Mouse (Mus musculus) left cerebral cortex, postnatal 25 days (tissue): ENCODE results near the gene Rnf40. TPM values are rescaled to one million over a fixed set of nuclear protein-coding genes. Genes with fewer than 3 reads are reported as not detected.
"Not testable (repeated sequence)": the region's sequence is repeated elsewhere in the genome, so short reads cannot be mapped to it uniquely, and the experiment has no call there.

Source experiments
- DNase-seq, 2 experiments: peaks; one replicate each; pipeline ENCODE4 v3.0.0; 2022; ENCODE audit warnings: low spot score in 2 of 2, mixed read lengths in 1 of 2
- intact Hi-C: fragments of 180-260 bp; cut with DNase I; formaldehyde crosslinking; loops from one replicate; pipeline ENCODE4 v1.15.1; 2025
- total RNA-seq, 2 experiments: library from RNA; stranded (reverse); gene quantifications; 2 replicates each; pipeline ENCODE4 v1.2.3; 2021

Rnf40 gene
- total RNA-seq, 2 experiments from 2014 or later: 69.4 to 71.4 TPM

DNA sequence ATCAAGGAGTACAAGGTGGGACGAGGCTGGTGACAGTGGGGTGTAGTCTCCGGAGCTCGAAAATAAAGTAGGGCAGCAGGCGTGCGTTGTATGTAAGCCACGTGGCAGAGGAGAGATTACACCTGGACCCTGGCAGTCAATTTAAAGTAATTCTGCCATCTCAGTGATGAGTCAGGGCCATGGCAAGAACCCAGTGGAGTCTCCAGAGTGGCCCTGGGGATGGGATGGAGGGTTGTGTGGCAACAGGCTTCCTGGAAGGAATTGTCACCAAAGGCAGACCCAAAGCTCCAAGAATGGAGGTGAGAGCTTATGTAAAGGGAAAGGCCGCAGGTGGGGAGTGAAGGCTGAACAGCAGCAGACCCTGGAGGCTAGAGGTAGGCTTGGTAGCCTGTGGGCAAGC lies 12.0 kb downstream of the Rnf40 start:
- intact Hi-C loops: no loop called here
- no peak for DNase-seq

DNA sequence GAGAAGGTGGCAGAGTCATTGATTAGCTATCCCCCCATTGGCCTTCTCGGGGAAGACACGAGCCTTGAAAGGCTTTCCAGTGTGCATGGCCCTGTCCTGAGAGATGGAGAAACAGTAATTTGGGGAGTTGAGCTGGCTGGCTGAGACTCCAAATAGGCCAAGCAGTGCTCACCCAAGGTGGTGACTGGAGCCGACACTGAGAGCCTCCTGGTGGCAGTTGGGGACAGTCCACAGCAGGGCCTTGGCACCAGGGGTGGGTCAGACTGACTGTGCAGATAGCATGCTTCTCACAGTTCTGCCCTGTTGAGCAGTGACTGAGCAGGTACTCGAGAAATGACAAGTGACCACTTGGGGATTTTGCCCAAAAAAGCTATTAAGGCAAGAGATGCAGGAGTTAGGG lies 13.2 kb downstream of the Rnf40 start:
- no peak for DNase-seq
- intact Hi-C loops: no loop called here

DNA sequence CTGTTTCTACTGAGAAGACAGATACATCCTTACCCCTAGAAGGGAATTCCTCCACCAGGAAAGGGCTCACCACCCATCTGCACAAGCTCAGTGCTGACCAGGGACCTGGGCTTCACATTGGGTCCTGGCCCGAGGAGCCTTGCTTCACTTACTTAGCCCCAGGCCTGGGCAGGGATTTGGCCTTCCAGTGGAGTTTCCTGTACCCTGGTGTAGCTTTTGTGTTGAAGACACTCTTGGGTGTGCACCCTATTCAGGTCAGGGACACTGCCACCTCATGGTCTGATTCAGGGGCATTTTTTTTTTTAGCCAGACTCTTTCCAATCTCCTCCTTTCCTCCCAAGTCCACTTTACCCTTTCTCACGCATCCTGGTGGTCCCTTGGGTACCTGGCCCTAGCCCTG lies 14.3 kb downstream of the Rnf40 start:
- intact Hi-C loops: no loop called here
- DNase-seq: no peak

DNA sequence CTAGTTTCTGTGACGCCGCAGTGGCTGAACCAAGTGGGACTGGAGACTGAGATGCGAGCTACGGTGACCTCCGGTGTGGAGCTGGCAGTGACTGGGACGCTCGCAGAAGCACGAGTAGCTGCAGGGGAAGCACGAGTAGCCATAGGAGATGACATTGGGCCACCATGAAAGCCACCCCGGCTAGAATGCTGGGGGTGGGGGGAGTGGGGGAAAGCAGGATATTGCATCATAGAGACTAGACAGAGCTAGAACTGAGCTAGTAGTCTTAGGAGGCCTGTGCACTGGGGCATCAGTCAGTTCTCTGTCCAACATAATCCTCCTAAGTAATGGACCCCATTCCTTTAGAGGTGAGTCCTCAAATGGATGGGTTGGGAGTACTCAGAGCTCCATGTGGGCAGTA lies 15.7 kb downstream of the Rnf40 start:
- intact Hi-C loops: no loop called here
- no peak for DNase-seq

DNA sequence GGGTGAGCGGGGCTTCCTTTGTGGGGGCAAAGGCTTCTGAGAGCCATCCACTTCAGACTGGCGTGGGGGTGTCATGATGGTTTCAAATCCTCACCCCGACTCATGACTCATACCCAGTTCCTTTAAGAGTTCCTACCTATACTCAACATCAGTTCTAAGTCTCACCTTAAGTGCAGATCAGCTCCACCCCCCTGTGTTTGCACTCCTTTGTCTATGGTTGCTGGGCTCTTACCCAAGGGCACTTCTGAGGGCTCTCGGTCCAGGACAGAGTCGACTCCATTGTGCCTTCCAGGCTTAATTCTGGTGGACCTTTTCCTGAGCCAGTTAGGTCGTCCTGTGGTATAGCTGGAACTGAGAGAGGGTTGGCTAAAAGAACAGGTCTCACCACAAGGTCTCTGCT lies 18.6 kb downstream of the Rnf40 start:
- no peak for DNase-seq
- intact Hi-C loops: no loop called here

DNA sequence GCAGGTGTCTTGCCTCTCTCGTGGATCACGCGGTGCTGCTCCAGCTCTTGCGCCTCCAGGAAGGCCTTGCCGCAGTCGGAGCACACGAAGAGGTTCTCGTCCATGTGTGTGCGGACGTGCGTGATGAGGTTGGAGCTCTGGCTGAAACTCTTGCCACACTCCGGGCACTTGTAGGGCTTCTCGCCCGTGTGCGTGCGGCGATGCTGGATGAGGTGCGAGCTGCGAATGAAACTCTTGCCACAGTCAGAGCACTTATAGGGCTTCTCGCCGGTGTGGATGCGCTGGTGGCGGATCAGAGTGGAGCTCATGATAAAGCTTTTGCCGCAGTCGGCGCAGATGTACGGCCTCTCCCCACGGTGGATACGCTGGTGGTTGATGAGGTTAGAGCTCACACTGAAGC lies 22.4 kb downstream of the Rnf40 start:
- intact Hi-C loops: loop anchor here (10.0 kb wide), 1 partner anchor 266 kb away; the partner anchor contains the start of gene Zfp768
- DNase-seq: no peak

DNA sequence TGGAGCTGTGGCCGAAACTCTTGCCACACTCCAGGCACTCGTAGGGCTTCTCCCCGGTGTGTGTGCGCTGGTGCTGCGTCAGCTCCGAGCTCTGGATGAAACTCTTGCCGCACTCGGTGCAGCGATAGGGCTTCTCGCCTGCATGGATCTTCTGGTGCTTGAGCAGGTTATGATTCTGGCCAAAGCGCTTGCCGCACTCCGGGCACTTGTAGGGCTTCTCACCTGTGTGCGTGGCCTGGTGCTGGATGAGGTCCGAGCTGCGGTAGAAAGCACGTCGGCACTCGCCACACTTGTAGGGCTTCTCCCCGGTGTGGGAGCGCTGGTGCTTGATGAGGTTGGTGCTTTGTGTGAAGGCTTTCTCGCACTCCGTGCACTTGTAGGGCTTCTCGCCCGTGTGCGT lies 23.0 kb downstream of the Rnf40 start:
- DNase-seq: no peak
- intact Hi-C loops: loop anchor here (10.0 kb wide), 1 partner anchor 267 kb away; the partner anchor contains the start of gene Zfp768

DNA sequence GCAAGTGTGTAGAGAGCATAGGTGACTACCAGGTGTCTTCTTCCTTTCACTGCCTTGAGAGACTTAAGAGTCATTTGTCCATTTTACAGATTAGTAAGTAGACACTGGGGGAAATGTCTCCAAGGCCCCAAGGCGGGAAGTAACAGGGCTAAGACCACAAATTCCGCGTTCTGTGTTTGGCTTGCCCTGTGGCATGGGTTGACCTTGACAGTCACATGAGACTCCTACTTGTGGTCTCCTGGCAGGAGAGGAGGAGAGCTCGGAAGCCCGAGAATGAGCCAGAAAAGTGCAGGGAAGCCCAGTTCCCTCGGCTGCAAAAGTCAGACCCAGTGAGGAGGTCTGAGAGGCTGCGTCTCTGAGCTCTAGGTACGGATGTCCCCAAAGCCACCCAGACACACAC lies 24.9 kb downstream of the Rnf40 start:
- DNase-seq: no peak
- intact Hi-C loops: loop anchor here (10.0 kb wide), 1 partner anchor 269 kb away; the partner anchor contains the start of gene Zfp768

DNA sequence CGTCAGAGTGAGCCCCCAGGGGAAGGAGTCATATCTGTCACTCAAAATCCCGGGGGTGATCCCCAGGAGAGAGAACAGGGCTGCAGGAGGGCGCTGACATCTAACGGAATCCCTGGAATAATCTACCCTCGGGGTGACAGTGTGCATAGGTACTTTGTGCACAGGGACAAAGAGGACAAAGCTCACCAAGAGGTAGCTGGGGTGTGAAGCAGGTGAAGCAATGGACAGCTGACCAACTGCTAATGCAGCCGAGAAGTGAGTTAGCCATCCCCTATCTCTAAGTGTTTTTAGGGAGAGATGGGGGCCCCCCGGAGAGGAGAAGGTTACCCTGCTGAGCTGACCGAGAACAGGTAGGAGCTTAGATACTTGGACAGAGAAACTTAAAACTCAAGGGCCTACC lies 25.5 kb downstream of the Rnf40 start:
- intact Hi-C loops: loop anchor here (1.0 to 10.0 kb wide), 2 partner anchors 23 to 269 kb away; partner anchors contain the start of gene Zfp768
- no peak for DNase-seq

DNA sequence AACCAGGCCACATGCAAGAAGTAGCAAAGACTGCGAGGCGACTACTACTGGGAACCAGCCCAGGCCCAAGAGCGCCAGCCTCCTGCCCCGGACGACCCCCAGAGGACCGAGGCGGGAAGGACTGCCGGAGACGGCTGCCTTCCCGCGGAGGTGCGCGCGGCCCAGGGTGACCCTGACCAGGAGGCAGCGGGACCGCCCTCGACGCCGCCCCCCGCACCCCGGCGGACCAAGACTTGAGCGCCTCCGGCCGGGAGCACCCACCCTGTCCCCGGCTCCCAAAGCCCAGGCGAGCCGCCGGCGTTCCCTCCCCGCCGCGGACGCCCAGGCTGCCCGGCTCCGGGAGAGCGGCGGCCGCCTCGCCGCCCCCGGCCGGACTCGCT lies 25.9 kb downstream of the Rnf40 start:
- peak in 1 of 2 experiments; percentile 27 for DNase-seq
- intact Hi-C loops: loop anchor here (1.0 to 10.0 kb wide), 2 partner anchors 23 to 270 kb away; partner anchors contain the start of gene Zfp768

DNA sequence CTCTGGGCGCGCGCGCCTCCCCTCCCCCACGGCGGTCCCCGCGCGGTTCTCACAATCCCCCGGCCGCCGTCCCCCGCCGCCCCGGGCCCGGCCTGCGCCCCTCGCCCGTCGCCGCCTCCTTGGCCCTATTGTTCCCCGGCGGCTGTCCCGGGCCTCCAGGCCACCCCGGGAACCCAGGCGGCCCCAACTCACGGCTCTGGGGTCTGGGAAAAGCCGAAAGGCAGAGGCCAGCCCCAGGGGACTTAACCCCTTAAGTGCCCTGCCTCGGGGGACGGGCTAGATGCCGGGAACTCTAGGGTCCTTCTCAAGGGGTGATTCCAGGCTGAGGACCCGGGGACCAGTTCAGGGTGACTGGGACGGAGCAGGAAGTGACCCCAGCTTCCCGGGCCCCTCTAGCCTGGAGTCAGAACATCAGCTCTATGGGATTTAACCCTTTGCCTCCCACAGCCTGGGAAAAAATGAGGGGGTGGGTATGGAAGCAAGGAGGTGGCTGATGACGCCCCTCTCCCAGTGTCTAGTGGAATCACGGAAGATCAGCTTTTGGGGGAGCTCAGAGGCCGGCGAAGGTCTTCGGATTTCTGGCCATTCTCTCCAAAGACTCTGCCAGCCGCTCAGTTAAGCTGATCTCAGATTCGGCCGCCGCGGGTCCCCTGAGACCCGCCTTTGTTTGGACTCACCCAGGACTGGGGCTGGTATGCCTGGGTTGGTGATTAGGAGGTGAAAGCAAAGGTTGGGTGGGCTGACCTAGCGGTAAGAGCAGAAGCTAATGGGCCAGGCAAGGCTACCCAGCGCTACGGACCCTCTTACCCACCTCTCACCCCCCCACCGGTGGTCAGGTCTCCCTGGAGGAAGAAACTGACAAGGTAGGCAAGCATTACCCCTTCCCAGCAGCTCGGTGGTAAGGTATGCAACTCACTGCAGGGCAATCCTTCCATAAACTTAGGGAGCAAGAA lies 26.6 kb downstream of the Rnf40 start, which contains the start of gene Zfp629:
Gene Zfp629, minus strand, starts transcription at position 907 of the 953 bp plus-strand sequence.
- intact Hi-C loops: loop anchor here (1.0 to 10.0 kb wide), 2 partner anchors 22 to 270 kb away; partner anchors contain the start of gene Zfp768
- DNase-seq: peak; percentile 79 to 86

DNA sequence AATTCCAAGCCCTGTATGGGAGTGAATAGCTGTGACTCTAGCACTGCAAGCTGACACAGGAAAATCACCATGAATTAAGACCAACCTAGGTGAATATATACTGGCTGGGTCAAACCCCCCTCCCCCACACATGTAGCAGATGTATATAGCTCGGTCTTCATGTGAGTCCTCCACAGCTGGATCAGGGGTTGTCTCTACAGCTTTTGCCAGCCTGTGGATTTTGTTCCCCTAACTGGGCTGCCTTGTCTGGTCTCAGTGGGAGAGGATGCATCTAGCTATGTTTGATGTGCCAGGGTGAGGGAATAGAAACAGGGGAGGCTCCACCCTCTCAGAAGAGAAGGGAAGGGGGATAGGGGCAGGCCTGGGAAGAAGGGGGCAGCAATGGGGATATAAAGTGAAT lies 27.8 kb downstream of the Rnf40 start:
- DNase-seq: no peak
- intact Hi-C loops: loop anchor here (10.0 kb wide), 1 partner anchor 272 kb away; the partner anchor contains the start of gene Zfp768

DNA sequence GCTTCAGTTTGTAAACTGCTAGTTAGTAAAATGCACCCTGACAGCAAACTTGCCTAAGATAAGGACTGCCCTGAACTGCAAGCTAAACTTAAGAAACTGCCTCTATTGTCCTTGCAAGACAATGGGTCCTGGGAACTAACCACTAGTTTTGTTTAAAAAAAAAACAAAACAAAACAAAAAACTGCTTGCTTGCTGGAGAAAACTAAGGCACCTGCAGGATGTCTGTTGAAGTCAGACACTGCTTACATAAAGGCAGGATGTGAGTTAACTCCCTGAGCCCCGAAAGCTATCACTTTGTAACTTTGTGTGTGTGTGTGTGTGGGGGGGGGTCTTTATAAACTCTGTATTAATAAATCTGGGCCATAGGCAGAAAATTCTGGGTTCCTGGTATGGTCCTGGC lies 28.3 kb downstream of the Rnf40 start:
- no peak for DNase-seq
- intact Hi-C loops: loop anchor here (10.0 kb wide), 1 partner anchor 272 kb away; the partner anchor contains the start of gene Zfp768

DNA sequence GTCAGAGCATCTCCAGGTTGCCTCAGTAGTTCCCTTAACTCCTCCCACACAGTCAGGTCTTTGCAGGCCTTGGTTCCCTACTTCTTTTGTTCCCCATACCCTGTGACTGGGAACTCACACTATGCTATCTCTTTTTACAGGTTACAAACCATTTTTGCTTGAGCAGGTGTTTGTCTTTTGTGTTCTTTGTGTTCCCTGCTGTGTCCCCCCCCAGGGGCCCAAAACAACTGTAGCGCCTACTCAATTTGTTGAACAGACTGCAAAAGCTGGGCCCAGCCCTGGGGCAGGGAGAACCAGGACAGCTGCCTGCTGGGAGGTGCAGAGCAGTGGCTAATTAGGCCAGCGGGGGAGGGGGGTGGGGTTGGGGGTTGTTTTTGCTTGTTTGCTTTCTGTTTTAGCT lies 29.4 kb downstream of the Rnf40 start:
- no peak for DNase-seq

DNA sequence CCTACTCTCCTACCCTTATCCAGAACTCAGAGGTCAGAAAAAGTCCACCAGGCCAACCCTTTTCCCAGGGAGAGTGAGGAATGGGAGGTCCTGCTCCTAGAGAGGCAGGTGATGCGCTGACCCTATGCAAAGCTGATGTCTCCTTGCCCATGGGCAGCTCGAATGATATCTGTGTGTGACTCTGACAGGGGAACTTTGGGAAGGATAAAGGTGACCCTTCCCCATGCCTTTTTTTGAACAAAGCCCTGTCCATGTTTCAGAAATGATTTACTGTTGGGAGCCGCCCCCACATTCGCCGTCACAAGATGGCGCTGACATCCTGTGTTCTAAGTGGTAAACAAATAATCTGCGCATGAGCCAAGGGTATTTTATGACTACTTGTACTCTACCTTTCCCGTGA lies 29.8 kb downstream of the Rnf40 start:
- DNase-seq: not testable (repeated sequence)
- intact Hi-C loops: loop anchor here (10.0 kb wide), 1 partner anchor 274 kb away; the partner anchor contains the start of gene Zfp768

More for the DNA sequence above, 29.4 kb downstream of the Rnf40 start:
- intact Hi-C loops: loop anchor here (10.0 kb wide), 1 partner anchor 273 kb away; the partner anchor contains the start of gene Zfp768

DNA sequence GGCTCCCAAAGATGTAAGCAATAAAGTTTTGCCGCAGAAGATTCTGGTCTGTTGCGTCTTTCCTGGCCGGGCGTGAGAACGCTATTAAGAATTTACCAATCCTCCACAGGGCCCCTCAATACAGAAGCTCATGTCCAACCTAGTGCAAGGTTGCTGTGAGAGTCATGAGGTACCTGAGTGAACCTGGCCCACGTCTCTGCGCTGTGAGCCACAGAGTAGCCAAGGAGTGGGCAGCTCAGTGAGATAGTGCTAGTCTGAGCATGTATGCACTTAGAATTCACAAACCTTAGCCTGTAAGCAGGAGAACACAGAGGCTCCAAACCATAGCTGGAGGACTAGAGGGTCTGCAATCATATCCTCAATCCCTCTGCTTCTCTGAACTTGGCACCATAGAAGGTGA lies 37.5 kb downstream of the Rnf40 start:
- no peak for DNase-seq
- intact Hi-C loops: no loop called here

DNA sequence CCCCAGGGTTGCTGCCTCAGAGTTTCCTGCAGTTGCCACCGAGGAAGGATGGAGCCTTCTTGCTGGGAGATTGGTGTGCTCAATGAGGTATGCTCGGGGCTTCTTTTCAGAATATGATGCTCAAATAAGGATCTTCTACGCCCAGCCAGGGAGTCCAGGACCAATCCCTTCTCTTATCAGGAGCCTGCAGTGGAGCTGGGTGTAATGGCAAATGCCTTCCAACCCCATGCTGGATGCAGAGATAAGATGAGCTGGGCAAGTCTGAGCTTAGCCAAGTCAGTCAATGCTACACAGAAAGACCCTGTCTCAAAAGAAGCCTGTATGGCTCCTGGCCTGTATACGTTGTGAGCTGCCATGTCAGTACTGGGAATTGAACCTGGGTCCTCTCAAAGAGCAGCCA lies 37.9 kb downstream of the Rnf40 start:
- intact Hi-C loops: no loop called here
- DNase-seq: no peak

DNA sequence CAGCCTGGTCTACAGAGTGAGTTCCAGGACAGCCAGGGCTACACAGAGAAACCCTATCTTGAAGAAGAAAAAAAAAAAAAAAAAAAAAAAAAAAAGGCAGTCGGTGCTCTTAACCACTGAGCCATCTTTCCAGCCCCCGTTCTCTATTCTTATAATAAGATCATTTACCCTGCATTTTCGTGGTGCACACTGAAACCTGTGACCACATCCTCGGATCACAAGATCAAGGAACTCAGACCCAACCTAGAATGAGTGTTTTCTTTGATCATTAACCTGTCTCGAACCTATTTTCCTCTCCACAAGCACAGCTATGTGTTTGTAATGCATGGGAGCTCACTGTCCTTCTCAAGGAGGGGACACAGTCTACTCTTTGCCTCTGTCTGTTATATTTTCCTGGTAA lies 40.1 kb downstream of the Rnf40 start:
- DNase-seq: no peak
- intact Hi-C loops: no loop called here

DNA sequence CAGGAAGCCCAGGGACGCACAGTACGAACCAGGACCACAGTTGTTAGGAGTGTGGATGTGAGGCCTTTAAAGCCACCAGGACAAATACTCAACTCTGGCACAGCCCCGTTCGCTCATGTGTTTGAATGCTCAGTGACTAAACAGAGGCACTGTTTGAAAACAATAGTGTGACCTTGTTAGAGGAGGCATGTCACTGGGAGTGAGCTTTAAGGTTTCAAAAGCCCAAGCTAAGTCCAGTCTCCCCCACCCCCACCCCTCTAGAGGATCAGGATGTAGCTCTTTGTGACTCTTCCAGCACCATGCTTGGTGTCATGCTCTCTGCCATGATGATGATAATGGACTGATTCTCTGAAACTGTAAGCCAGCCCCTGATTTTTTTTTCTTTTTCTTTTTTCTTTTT lies 42.8 kb downstream of the Rnf40 start:
- intact Hi-C loops: no loop called here
- DNase-seq: no peak

DNA sequence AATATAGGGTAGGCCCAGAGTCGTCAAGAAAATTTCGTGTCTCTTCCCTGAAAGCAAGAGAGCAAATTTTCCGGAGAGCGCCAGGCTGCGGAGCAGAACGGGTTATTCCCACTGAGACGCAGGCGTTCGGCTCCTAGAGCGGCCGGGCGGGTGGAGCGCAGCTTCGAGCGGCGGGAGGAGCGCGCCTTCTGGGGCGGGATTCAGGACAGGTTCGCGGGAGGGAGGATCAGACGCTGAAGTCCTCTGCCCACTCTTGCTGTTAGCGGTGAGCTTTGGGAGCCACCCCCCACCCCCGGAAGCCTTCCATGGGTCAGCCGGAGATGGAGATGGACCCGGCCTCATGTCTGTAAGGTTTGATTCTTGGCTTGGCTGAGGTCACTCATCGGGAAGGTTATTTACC lies 48.4 kb downstream of the Rnf40 start:
- intact Hi-C loops: loop anchor here (1.0 kb wide), 1 partner anchor 23 kb away; no protein-coding TSS in a partner anchor

DNA sequence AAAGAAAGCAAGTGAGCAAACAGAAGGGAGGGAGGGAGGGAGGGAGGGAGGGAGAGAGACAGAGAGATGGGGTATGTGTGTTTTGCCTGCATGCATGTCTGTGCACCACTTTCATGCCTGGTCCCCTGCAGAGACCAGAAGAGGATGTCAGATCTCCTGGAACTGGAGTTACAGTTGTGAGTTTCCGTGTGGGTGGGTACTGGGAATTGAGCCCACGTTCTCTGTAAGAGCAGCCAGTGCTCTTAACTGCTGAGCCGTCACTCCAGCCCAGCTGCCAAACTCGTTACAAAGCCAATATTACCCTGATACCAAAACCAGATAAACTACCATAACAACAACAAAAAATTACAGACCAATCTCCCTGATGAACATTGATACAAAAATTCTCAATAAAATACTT lies 52.7 kb downstream of the Rnf40 start:
- intact Hi-C loops: no loop called here
- DNase-seq: peak in 1 of 2 experiments; percentile 58

More for the DNA sequence above, 48.4 kb downstream of the Rnf40 start:
- peak; percentile 70 to 88 for DNase-seq
